Mouse (Mus musculus) MEL-GATA-1-ER (cell line): ENCODE measurements around the gene Map7d3.

Source experiments
- DNase-seq: peaks from one replicate; pipeline ENCODE4 v3.0.0-alpha.2; 2012; ENCODE audit warnings: low read depth; ENCODE audit errors: extremely low read depth

Gene Map7d3

DNA sequence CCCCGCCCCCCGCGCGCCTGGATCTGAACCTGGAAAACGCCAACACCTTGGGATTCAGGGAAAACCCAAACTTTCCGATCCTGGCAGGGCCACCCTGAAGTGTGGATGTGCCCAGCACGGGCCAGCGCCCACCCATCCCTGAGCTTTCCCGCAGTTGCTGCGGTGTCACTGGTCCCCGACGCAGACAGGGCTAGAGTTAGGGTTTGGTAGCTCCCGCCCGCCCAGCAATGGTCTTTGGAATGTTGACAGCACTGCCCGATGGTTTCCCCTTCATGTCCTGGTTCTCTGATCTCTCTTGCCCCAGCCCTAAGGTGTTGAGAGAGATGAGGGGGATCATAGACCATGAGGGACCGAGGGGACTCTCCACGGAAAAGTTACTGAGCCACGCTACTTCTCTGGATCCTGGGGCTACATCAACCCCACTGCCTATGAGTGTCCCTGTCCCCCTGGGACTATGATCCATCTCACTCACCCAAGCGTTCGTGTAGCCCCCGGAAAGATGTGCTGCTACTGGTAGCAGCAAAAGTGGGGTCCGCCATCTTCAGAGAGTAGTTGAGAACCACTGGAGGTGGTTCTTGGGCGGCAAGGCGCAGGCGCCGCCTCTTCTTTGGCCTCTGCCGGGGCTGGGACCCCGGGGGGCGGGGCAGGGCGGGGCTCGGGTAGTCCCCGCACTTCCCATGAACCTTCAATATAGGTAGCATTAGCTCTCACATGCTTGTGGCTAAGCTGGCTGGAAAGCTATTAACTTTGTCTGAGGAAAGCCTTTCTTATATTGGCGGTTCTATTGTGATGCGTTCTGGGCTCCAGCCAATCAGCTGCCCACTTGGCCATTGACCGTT is at the start of gene Map7d3:
Map7d3 (minus strand) TSS at position 562 of the 839 bp plus-strand sequence.
- no peak for DNase-seq

DNA sequence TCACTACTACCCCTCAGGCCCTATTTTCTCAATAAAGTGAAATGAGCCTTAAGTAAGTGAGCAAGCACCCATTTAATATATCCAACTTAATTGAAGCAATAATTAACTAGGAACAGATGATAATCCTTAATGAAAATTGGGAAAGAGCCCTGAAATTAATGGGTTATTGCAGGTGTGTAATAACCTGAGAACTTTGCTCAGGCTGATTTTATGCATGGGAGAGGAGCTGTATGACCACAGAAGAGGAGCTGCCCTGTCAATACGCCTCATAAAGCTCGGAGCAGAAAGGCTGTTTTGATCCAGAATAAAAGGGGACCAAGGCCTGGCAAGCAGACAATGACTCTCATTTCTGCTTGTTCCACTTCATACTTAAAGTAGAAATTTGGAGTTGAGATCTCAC is 47.7 kb upstream of the Map7d3 start, which contains the start of gene Adgrg4:
Adgrg4 (plus strand) TSS at position 301 of the 400 bp plus-strand sequence.
- DNase-seq: no peak

DNA sequence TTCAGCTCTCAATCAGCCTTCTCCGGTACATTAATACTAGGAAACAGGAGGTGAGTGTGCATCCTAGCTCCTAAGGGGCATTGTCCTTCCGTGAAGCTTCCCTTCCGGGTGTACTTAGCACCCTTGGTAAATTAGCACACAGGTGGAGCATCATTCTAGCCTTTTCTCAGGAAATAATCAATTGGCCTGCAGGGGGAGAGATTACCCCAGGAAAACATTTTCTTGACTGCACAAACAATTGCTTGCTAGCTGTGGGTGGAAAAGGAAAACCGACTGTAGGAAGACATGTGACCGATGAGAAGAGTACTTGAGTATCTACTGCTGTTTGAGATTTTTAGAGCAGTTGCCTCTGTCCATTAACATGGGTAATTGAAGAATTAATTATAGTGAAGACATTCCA is 19.1 kb upstream of the Map7d3 start:
- DNase-seq: no peak

DNA sequence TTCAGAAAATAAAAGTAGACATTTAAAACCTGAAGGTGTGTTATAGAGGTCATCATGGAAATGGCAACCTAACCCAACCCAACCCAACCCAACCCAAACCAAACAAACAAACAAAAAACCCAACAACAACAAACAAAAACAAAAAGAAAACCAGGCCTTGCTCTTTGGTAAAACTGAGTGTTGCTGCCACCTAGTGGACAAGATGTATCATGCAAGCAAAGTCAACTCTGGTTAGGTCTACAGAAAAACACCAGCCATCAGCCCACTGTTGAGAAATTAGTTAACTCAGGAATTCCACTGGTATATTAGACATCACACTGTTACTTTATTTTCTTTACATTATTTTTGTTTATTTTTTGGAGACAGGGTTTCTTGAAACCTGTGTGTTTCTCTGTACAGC is 17.2 kb upstream of the Map7d3 start:
- DNase-seq: no peak

DNA sequence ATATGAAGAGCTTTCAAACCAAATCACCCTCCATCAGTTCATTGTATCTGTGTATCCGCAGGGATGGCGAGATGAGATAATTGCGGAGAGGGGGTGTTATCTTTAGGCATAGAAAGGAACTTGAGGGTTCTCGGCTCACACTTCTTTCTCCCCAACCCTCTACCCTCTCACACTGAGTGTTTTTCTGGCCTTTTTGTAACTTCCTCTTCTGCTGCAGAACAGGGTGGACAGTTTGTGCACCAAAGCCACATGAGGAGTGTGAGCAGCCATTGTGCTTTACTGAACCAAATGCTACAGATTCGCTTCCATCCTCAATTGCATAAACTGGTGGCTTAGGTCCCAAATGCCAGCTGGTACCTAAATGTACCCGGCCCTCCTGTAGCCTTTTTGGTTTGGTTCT is 13.7 kb upstream of the Map7d3 start:
- DNase-seq: peak; percentile 17

DNA sequence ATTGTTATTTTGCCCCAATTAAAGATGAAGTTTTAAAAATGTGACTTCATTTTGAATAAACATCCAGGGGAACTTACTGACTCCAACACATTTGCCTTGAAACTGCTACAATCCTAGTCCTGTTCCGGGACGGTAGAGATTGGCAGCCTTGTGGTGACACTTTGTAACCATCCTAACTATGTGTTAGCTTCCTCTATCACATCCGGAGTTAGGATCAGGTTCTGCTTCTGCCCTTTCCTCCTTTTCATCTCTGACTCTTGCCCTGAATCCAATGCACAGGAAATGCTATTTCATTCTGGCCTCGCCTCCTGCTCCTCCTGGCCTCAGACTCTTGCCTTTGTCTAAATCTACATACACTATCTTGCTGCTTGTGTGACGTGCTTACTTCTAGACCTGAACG is 5.4 kb upstream of the Map7d3 start:
- no peak for DNase-seq

DNA sequence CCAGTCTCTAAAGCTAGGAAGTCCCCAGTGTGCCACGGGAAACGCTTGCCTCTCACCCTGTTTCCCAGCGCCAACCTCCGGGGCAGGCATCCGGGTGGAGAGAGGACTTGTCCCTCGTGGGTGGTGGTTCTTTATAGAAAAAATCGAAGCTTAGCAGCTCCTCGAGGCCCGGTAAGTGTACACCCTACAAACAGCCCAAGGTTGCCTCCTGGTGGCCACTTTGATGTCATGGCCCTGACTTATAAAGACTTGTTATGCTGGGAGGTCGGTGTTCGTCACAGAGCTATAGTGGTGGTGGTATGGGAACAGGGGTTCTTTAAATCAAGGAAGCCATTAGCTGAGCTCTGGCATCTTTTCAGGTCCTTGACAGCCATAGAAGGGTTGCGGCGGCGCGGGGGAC is 30.9 kb downstream of the Map7d3 start:
- DNase-seq: peak; percentile 27

DNA sequence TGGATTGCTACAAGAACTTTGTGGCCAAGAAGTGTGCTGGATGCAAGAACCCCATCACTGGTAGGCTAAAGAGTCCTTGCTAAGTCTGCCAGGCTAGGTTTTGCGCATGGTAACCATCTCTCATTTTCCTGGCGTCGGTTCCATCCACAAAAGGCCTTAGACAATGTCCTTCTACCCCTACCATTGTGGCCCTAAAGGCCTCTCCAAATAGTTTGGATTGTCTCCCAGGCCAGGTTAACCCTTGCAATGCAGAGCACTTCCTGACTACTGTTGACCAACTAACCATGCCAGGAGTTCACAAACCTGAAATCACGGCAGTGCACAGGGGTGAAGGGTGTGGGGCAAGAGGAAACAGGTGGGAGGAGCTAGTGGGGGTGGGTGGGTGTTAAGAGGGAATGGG is 31.5 kb downstream of the Map7d3 start:
- DNase-seq: no peak

DNA sequence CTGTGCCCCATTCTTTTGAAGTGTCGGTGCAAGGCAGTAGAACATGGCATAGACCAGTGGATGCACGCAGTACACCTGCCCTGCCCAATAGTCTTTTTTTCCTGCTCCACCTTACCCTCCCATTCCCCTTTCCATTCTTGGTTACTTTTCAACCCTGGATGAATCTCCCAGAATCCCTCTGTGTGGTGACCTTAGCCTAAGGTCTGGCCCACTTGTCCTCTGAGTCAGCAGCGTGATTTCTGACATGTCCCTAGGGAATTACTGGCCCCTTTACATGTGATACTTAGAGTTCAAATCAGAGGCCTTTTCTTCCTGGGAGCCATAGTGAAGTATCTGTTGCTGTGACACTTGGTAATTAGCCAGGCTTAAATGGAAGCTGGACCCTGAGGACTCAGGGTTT is 34.6 kb downstream of the Map7d3 start:
- no peak for DNase-seq

DNA sequence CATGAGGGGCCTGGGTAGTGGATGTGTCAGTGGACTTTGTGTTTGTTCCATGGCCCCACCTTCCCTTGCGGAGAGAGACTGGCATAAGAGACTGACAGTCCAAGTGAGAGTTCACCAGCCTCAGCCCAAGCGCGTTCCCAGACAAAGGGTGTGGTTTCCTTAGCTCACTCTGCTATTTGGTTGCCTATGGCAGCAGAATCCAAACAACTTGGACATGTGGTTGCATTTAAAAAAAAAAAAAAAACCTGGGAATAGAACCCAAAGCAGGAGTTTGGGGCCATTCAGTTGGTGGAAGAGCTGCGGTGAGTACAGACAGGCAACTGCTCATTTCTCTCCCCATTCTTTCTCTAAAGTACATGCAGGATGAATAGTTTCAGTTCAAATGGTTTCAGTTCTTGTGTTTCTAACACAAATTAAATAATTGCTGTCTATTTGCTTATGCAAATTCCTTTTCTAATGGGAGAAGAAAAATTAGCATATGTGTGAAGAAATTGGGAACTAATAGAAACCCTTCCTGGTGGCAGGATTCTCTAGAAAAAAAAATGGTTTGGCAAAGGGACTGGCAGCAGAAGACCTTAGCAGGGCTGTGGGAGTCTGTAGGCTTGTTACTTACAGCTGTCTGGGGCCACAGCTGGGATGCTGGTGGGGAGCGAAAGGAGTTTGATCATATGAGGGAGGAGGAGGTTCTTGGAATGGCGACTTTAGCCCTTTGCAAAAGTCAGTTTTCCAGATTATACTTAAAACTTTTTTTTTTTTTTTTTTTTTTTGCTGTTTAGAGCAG is 35.7 kb downstream of the Map7d3 start:
- DNase-seq: no peak

DNA sequence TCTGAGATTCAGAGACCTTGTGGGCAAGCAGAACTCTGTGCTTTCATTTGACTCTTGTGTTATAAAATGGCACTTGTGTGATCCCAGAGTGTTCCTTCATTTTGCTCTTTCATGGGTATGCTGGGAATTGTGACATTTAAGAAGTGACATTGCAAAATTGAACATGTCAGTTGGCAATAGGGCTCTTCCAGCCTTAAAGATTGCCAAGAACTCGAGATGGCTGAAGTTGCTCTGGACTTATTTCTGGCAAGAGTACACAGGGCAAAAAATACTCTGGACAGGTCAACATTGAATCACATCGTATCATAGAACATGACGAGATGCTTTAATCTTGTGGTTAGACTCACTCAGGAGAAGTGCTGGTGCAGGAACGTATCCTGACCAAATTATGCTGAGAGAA is 48.8 kb downstream of the Map7d3 start:
- DNase-seq: no peak

DNA sequence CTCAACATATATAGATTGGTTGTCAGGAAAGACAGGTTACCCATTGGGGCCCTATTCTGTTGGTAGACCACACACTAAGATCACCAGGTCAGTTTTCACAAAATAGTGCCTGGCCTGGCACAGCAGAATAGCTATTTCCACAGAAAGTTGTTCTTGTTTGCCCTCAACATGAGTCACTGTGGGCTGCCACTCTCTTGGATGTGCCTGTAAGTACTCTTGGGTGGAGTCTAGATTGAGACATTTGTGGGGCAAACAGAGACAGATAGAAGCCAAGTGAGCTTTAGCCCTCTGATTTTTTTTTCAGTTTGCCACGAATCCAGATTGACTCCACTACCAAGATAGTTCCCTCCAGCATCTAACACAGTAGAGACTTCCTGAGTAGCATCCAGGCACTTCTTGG is 50.4 kb downstream of the Map7d3 start:
- no peak for DNase-seq

DNA sequence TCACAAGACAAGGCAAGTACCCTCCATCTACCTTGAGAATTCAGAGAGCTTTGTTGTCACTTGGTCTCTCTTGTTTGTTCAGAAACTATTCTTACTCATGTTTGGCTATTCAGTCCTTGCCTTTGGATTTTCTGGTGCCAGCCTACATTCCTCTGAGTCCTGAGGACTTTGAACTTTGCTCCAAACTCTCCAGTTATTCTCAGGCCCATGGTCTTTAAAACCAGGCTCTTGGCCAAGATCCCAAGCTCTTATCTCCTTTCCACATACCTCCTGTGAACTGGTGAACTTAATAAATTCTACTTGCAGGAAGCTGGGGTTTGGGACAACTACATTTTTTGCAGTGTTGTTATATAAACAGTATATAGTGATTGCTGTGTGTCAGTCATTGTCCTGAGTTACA is 52.3 kb downstream of the Map7d3 start:
- peak; percentile 13 for DNase-seq

DNA sequence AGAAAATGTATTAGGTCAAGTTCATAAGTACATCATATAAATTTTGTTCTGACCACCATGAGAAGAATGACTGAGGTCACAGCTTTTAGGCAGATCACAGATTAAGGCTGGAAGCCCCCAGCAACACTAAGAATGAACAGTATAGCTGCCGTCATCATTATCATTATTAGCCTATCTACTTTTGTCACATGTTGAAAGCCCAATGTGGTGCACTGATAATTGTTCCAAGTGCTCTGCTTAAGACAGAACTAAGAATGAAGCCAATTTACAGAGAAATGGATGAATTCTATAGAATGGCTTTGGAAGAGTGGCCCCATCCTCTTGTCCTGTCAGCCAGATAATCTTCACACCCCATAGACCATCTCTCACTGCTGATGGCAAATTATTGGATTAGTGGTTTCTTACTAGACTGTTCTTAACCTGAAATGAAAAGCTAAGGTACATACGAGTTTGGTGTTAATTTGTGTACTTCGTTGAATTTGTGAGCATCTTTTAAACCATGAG is 61.8 kb downstream of the Map7d3 start:
- DNase-seq: no peak

DNA sequence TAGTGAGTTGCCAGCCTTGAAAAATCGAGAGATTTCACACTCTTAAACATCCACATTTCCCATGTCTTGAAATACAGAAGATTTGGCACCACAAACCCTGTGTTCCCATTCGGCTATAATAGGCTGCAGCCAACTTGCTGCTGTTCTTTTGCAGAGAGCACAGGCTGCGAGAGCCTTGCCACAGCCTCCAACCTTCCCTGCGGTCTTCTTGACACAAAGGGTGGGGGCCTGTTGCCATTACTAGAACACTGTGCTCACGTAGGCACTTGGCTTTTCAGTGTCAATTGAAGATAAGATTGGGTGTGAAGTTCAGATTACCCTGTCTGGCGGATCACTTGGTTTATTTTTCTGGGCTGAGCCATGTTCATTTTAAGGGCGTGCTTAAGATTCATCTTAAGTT is 65.8 kb downstream of the Map7d3 start:
- no peak for DNase-seq

DNA sequence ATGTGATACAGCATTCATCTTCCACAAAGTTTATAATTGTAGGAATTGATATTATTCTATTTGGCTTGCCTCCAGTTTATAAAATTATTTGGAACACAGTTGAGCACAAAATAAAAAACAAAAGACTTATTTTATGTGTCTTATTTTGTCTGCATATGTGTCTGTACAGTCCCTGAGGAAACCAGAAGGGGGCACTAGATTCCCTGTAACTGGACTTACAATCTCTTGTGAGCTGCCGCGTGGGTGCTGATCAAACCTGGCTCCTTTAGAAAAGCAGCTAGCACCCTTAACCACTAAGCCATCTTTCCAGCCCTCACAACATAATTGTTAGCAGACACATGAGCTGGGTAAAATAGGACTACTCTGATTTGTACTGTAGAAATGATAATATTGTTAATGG is 66.5 kb downstream of the Map7d3 start:
- DNase-seq: peak; percentile 42

DNA sequence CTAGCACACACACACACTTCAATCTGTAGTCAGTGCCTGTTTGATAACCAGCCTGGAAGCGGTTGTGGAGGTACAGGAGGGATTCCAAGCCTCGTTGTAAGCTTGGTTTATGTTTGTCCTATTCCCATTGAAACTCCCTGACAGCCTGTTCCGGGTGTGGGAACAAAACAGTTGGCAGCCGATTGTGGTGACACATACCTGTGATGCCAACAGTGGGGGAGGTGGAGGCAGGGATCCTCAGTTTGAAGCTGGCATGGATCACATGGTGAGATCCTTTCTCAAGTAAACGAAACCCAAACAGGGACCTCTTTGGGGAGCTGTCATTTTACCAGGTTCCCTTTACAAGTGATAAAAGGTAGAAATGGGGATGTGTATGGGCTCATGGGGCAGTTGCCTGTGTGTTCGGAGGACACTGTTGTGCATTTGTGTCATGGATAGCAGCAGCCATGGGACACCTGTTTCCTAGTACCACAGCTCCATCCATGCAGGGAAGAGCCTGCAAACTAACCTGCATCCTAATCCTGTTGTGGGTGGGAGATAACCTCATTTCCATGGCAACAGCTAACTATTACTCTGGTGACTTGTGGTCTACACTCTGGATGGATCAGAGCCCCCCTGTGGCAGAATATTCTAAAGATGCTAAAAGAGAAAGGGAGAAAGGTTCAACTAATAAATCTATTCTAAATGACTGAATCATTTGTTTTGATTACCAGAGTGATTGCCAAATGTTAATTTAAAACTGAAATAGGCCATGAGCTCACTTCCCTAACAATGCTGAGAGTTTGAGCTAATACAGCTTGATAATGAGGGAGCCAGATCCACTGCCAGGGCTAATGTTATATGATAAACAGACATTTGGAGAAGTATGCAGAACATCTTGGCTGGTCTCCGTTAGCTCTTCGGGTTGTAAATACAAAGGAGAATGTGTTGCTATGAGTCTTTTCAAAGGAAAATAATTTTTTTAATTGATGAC is 68.5 kb downstream of the Map7d3 start:
- DNase-seq: no peak

DNA sequence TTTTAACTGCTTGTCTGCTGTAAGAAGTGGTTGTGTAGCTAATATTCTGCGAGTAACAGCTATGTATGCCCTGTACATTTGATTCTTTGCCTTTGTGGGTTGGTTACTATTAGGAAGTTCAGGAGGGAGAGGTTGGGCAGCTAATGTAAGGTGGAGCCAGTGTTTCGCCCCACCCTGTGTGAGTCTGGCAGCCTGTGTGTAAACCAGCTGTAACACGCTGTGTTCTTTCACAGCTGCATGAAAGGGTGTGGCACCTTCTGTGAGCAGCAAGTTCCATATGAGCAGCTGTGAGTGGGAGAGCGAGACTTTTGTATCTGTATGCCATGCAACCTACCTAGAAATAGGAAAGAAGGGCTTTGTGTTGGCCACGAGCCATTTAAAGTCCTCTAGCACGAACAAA is 70.0 kb downstream of the Map7d3 start:
- no peak for DNase-seq

DNA sequence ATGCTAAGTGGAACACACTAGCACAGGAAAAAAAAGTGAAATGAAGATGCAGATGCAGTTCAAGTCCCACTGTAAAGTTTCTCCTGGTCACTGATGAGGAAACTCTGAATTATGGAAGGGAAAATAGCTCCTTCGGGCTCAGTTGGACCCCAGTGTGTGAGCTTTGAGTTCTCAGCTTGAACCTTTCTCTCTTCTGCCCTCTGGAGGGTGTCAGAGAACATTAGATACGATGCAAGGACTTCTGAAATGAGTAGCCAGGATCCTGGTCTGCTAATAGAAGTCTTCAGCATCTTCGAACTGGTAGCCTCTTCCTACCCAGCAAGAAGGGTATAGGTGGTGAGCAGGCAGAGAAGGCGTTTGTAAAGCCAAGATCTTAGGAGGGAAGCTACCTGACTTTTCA is 70.6 kb downstream of the Map7d3 start:
- no peak for DNase-seq
